Mouse (Mus musculus) adrenal gland, postnatal 36 days (tissue): ENCODE measurements around the gene Krt87. TPM values are rescaled to one million over a fixed set of nuclear protein-coding genes. Genes with fewer than 3 reads are reported as not detected.

Experiments
- DNase-seq, 2 experiments: peaks; one replicate each; pipeline ENCODE4 v3.0.0; 2021; ENCODE audit warnings: mixed read lengths in 1 of 2
- total RNA-seq, 2 experiments: library from RNA; stranded (reverse); gene quantifications; 2 replicates each; pipeline ENCODE4 v1.2.3; 2021

Gene Krt87
- total RNA-seq, 2 experiments from 2014 or later, result not detected

GRCm38 (mm10) chr15:101418950-101419349 lies 19.7 kb downstream of the Krt87 start:
- DNase-seq, result no peak

GRCm38 (mm10) chr15:101414807-101415565 lies 23.6 kb downstream of the Krt87 start:
- no peak for DNase-seq

- DNase-seq, result no peak
These were observed 24.5 kb downstream of the Krt87 start for GRCm38 (mm10) chr15:101413916-101414635.

GRCm38 (mm10) chr15:101412188-101412587 lies 26.4 kb downstream of the Krt87 start:
- DNase-seq, result no peak

- no peak for DNase-seq
These were observed 27.8 kb downstream of the Krt87 start, which contains the start of gene Krt7 for GRCm38 (mm10) chr15:101410775-101411174. Krt7 (plus strand) TSS chr15:101411043.

GRCm38 (mm10) chr15:101398269-101398668 lies 40.3 kb downstream of the Krt87 start:
- no peak for DNase-seq

- DNase-seq, result no peak
These were observed 40.9 kb downstream of the Krt87 start for GRCm38 (mm10) chr15:101397683-101398082.

- DNase-seq, result no peak
These were observed 41.7 kb downstream of the Krt87 start for GRCm38 (mm10) chr15:101396921-101397320.

GRCm38 (mm10) chr15:101396466-101396865 lies 42.1 kb downstream of the Krt87 start:
- no peak for DNase-seq

GRCm38 (mm10) chr15:101394908-101395307 lies 43.7 kb downstream of the Krt87 start:
- DNase-seq, result no peak

GRCm38 (mm10) chr15:101392251-101392650 lies 46.4 kb downstream of the Krt87 start:
- no peak for DNase-seq

GRCm38 (mm10) chr15:101390203-101390602 lies 48.4 kb downstream of the Krt87 start:
- no peak for DNase-seq

- DNase-seq, result peak; percentile 36 to 52
These were observed 50.5 kb downstream of the Krt87 start for GRCm38 (mm10) chr15:101388034-101388541.

GRCm38 (mm10) chr15:101387176-101387575 lies 51.4 kb downstream of the Krt87 start:
- peak in 1 of 2 experiments; percentile 42 for DNase-seq

- DNase-seq, result no peak
These were observed 53.5 kb downstream of the Krt87 start for GRCm38 (mm10) chr15:101385064-101385463.

GRCm38 (mm10) chr15:101384610-101385009 lies 54.0 kb downstream of the Krt87 start:
- no peak for DNase-seq

GRCm38 (mm10) chr15:101382811-101383210 lies 55.8 kb downstream of the Krt87 start:
- no peak for DNase-seq

- DNase-seq, result peak; percentile 48 to 55
These were observed 56.8 kb downstream of the Krt87 start for GRCm38 (mm10) chr15:101381758-101382157.

Other genes starting within 250 kb of the Krt87 start
- 10 to 100 TPM; 18.7 to 60.1 TPM for gene Grasp, start 214.6 kb downstream of the Krt87 start, total RNA-seq
- 1,000 to 10,000 TPM in 1 of 2 experiments, 100 to 1,000 TPM in 1; 924 to 1,160 TPM for gene Nr4a1, start 184.5 kb downstream of the Krt87 start, total RNA-seq
- gene Atg101, start 154.5 kb downstream of the Krt87 start, total RNA-seq, result 10 to 100 TPM; 53.6 to 90.1 TPM
- under 1 TPM; 0.36 to 0.40 TPM for gene 6030408B16Rik, start 145.6 kb downstream of the Krt87 start, total RNA-seq
- 1 to 10 TPM; 1.4 to 2.0 TPM for gene Krt80, start 68.6 kb downstream of the Krt87 start, total RNA-seq
- gene Krt7, start 27.8 kb downstream of the Krt87 start, total RNA-seq, result 1 to 10 TPM in 1 of 2 experiments, under 1 TPM in 1; 0.89 to 1.8 TPM
- gene Krt88, start 8.9 kb upstream of the Krt87 start, total RNA-seq, result not detected
- not detected for gene Krt81, start 24.9 kb upstream of the Krt87 start, total RNA-seq
- gene Krt86, start 34.7 kb upstream of the Krt87 start, total RNA-seq, result not detected
- gene Krt83, start 52.7 kb upstream of the Krt87 start, total RNA-seq, result not detected
- not detected for gene Gm49425, start 78.5 kb upstream of the Krt87 start, total RNA-seq
- not detected for gene Krt84, start 94.0 kb upstream of the Krt87 start, total RNA-seq
- not detected for gene Krt82, start 111.9 kb upstream of the Krt87 start, total RNA-seq
- not detected for gene Krt90, start 124.1 kb upstream of the Krt87 start, total RNA-seq
- gene Krt75, start 135.1 kb upstream of the Krt87 start, total RNA-seq, result not detected
- not detected for gene Gm5414, start 189.4 kb upstream of the Krt87 start, total RNA-seq
- not detected for gene Gm5478, start 208.6 kb upstream of the Krt87 start, total RNA-seq
- gene Krt6b, start 241.5 kb upstream of the Krt87 start, total RNA-seq, result not detected